Mouse (Mus musculus): ENCODE results near the gene Tasp1. TPM values are rescaled to one million over a fixed set of nuclear protein-coding genes. Genes with fewer than 3 reads are reported as not detected.

Gene Tasp1
- polyA plus RNA-seq, 1 experiment from 2014 or later, result 19.9 TPM

DNA sequence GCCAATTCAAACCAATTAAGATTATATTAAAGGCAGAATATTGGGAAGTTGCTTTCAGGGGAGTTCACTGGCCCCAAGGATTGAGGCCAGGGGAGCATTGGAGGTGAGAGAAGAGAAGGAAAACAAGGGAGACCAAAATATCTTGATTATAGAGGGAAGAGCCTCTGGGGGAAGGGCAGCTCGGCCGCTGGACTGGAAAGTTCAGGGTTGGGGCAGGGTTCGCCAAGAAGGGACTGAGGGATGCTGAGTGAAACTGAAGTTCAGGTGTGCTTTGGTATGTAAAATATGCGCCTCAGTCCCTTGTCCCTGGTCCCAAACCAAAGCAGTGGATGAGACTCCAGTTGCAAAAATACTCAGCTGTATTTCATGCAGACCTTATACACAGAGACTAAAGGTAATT lies 911 bp upstream of the Tasp1 start:
- ATAC-seq (ENCODE audit: low read depth), result no peak
- WGBS, result 62% methylated on average over 4 of the region's 4 CpGs

DNA sequence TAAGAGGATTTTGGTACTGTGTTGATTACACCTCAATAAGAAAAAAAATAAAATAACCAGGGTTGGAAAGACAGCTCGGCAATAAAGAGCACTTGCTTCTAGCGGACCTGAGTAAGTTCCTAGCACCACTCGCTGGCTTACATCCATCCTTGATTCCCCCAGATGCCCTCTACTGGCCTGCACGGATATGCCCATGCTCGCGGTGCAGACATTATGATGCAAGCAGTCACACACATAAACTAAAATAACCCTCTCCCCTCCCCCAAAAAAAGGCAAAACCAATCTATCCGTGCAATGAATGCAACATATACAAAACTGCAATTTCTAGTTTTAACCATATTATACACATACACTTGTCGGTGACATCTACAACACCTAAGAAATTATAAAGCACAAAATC lies 929 bp downstream of the Tasp1 start:
- Histone ChIP-seq H3K4me2 (ENCODE audit: low read depth, low read length) (peak overlapping the region; percentile 89), H3K27ac (replicated peaks; ENCODE audit: low read depth, low read length) (no peak overlapping the region), H3K9ac (ENCODE audit: low read depth, low read length) (peak overlapping the region; percentile 90), H3K9me3 (ENCODE audit: control insufficient read depth, low read length) (0 out of 2 replicates have a peak, but pooled peaks cover 3% of the 10 kb centered on the region), H3K4me1 (ENCODE audit: control insufficient read depth, insufficient read depth, low read length) (peaks cover 4% of the 10 kb centered on the region), H3K27me3 (replicated peaks; ENCODE audit: control insufficient read depth, insufficient read depth, low read length) (no peaks in the 10 kb centered on the region), H3K4me3 (ENCODE audit: low read depth, low read length) (peak overlapping the region; percentile 89), H3K36me3 (ENCODE audit: control insufficient read depth, insufficient read depth, low read length) (no peaks in the 10 kb centered on the region)
- ATAC-seq (ENCODE audit: low read depth) (no peak), DNase-seq (ENCODE audit: low spot score) (no peak)
- WGBS, result 79% methylated on average over 8 of the region's 8 CpGs

More for the DNA sequence above, 911 bp upstream of the Tasp1 start:
- Histone ChIP-seq H3K4me2 (ENCODE audit: low read depth, low read length) (peak overlapping the region; percentile 89), H3K4me3 (ENCODE audit: low read depth, low read length) (peak overlapping the region; percentile 89; the same call in 1 of the 2 replicates), H3K27ac (replicated peaks; ENCODE audit: low read depth, low read length) (no peak overlapping the region), H3K9ac (ENCODE audit: low read depth, low read length) (no peak overlapping the region), H3K27me3 (replicated peaks; ENCODE audit: control insufficient read depth, insufficient read depth, low read length) (no peaks in the 10 kb centered on the region), H3K4me1 (ENCODE audit: control insufficient read depth, insufficient read depth, low read length) (peaks cover 4% of the 10 kb centered on the region), H3K9me3 (ENCODE audit: control insufficient read depth, low read length) (0 out of 2 replicates have a peak, but pooled peaks cover 3% of the 10 kb centered on the region), H3K36me3 (ENCODE audit: control insufficient read depth, insufficient read depth, low read length) (no peaks in the 10 kb centered on the region)
- no peak for DNase-seq (ENCODE audit: low spot score)

DNA sequence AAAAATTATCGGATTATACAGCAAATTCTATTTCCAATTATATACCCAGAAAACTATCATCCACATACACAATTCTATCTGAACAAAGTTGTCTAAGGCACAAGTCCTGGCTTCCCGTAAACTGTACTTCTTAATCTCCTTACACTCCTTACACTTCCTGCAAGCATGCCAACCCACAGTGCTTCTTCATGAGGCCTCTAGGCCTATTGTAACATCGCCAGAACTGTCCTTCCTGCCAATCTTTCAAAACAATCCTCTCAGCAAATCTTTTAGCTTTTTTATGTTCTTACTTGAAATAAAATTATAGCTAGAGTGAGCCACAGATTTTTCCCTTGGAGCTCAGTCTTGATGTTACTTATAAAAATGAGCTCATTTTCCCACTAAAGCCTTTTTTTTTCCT lies 5.1 kb downstream of the Tasp1 start:
- H3K9ac ChIP-seq (ENCODE audit: low read depth, low read length), result no peak overlapping the region
- no peak overlapping the region for H3K4me3 ChIP-seq (ENCODE audit: low read depth, low read length)
- H3K9me3 ChIP-seq (ENCODE audit: control insufficient read depth, low read length), result 0 out of 2 replicates have a peak, but pooled peaks cover 3% of the 10 kb centered on the region
- H3K4me1 ChIP-seq (ENCODE audit: control insufficient read depth, insufficient read depth, low read length), result no peaks in the 10 kb centered on the region
- no peaks in the 10 kb centered on the region for H3K27me3 ChIP-seq (replicated peaks; ENCODE audit: control insufficient read depth, insufficient read depth, low read length)
- DNase-seq (ENCODE audit: low spot score), result no peak
- 83% methylated on average over 3 of the region's 3 CpGs for WGBS
- no peak for ATAC-seq (ENCODE audit: low read depth)
- H3K27ac ChIP-seq (replicated peaks; ENCODE audit: low read depth, low read length), result no peak overlapping the region
- H3K36me3 ChIP-seq (ENCODE audit: control insufficient read depth, insufficient read depth, low read length), result peaks cover 8% of the 10 kb centered on the region
- H3K4me2 ChIP-seq (ENCODE audit: low read depth, low read length), result no peak overlapping the region

DNA sequence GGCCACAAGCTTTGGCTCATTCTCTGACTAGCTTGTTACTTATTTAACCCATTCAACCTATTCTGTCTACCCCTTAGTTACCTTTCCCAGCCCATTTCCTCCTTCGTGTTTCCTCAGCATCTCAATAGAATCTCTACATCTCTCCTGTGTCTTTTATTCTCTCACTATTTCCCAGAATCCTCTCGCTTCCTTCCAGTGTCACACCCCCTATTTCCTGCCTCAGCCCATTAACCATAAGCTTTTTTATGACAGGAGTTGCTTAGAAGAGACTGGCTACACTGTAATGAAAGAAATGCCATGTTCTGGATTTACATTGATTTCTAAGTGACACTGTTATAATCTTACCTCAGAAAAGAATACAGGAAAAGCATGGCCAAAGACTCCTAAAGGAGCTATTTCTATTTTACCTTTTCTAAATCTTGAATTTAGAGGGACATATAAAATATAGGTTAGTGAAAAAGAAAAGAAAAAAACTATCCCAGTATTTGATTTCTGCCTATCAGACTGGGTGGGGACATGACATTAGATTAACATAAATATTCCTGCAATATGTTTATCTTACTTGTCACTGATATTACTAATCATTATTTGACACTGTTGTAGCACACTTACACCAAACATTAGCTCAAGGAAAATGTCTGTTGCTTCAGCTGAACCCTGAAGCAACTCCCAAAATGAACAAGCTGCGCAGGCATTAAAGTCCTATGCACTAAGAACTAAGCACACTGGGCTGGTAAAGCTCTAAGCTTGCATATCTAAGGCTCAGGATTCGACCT lies 6.3 kb downstream of the Tasp1 start:
- H3K27me3 ChIP-seq (replicated peaks; ENCODE audit: control insufficient read depth, insufficient read depth, low read length), result no peaks in the 10 kb centered on the region
- no peak overlapping the region for H3K4me3 ChIP-seq (ENCODE audit: low read depth, low read length)
- WGBS, result 87% methylated on average over 4 of the region's 4 CpGs
- H3K4me1 ChIP-seq (ENCODE audit: control insufficient read depth, insufficient read depth, low read length), result no peaks in the 10 kb centered on the region
- no peak overlapping the region for H3K9ac ChIP-seq (ENCODE audit: low read depth, low read length)
- H3K4me2 ChIP-seq (ENCODE audit: low read depth, low read length), result no peak overlapping the region
- ATAC-seq (ENCODE audit: low read depth), result no peak
- no peak for DNase-seq (ENCODE audit: low spot score)
- no peak overlapping the region for H3K27ac ChIP-seq (replicated peaks; ENCODE audit: low read depth, low read length)
- H3K36me3 ChIP-seq (ENCODE audit: control insufficient read depth, insufficient read depth, low read length), result peaks cover 16% of the 10 kb centered on the region
- H3K9me3 ChIP-seq (ENCODE audit: control insufficient read depth, low read length), result 0 out of 2 replicates have a peak, but pooled peaks cover 3% of the 10 kb centered on the region

DNA sequence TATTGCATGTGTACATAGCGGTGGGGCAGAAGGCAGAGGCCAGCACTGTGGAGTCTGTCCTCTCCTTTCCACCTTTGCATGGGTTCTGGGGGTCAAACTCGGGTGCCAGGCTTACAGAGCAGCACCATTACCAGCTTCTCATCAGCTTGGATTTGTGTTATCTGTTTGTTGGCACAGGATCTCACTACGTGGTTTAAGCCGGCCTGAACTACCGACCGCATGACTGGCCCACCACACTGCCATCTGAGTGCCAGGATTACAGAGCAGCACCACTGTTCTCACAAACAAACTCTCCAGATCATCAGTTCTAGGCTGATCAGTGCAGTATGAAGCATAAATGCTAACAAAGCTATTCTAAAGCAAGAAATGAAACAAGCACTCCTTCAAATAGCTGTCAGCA lies 8.5 kb downstream of the Tasp1 start:
- DNase-seq (ENCODE audit: low spot score), result no peak
- ATAC-seq (ENCODE audit: low read depth), result no peak
- H3K9ac ChIP-seq (ENCODE audit: low read depth, low read length), result no peak overlapping the region
- H3K4me3 ChIP-seq (ENCODE audit: low read depth, low read length), result no peak overlapping the region
- H3K27ac ChIP-seq (replicated peaks; ENCODE audit: low read depth, low read length), result no peak overlapping the region
- 89% methylated on average over 6 of the region's 6 CpGs for WGBS
- H3K9me3 ChIP-seq (ENCODE audit: control insufficient read depth, low read length), result no peaks in the 10 kb centered on the region
- peaks cover 37% of the 10 kb centered on the region for H3K36me3 ChIP-seq (ENCODE audit: control insufficient read depth, insufficient read depth, low read length)
- H3K27me3 ChIP-seq (replicated peaks; ENCODE audit: control insufficient read depth, insufficient read depth, low read length), result no peaks in the 10 kb centered on the region
- no peak overlapping the region for H3K4me2 ChIP-seq (ENCODE audit: low read depth, low read length)
- H3K4me1 ChIP-seq (ENCODE audit: control insufficient read depth, insufficient read depth, low read length), result no peaks in the 10 kb centered on the region

DNA sequence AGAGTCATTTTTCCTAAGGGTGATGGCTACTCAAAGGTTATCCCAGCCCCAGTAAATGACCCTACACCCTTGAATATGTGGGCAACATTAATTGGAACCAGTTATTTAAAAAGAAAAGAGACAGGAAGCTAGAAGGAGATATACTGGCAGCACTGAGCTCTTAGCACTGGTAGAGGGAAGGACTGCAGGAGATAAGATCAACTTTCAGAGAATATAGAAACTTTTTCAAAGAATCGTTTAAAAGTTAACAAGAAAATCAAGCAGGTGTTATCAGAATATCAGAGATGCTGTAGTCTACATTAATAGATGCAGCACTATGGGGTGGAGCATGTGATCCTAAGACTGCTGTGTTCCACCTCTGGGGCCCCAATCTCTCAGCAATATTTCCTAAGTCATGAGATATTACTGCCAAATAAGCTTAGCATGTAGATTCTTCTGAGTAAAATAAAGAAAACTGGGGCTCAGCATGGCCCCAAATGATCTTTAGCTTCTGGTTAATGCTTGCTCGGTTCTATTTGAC lies 14.9 kb downstream of the Tasp1 start:
- Histone ChIP-seq H3K4me1 (ENCODE audit: control insufficient read depth, insufficient read depth, low read length) (no peaks in the 10 kb centered on the region), H3K4me2 (ENCODE audit: low read depth, low read length) (no peak overlapping the region), H3K9me3 (ENCODE audit: control insufficient read depth, low read length) (no peaks in the 10 kb centered on the region), H3K4me3 (ENCODE audit: low read depth, low read length) (no peak overlapping the region), H3K9ac (ENCODE audit: low read depth, low read length) (no peak overlapping the region), H3K36me3 (ENCODE audit: control insufficient read depth, insufficient read depth, low read length) (peaks cover 92% of the 10 kb centered on the region), H3K27me3 (replicated peaks; ENCODE audit: control insufficient read depth, insufficient read depth, low read length) (no peaks in the 10 kb centered on the region), H3K27ac (replicated peaks; ENCODE audit: low read depth, low read length) (no peak overlapping the region)
- no peak for ATAC-seq (ENCODE audit: low read depth)
- no peak for DNase-seq (ENCODE audit: low spot score)
- 90% methylated on average over 2 of the region's 2 CpGs for WGBS

DNA sequence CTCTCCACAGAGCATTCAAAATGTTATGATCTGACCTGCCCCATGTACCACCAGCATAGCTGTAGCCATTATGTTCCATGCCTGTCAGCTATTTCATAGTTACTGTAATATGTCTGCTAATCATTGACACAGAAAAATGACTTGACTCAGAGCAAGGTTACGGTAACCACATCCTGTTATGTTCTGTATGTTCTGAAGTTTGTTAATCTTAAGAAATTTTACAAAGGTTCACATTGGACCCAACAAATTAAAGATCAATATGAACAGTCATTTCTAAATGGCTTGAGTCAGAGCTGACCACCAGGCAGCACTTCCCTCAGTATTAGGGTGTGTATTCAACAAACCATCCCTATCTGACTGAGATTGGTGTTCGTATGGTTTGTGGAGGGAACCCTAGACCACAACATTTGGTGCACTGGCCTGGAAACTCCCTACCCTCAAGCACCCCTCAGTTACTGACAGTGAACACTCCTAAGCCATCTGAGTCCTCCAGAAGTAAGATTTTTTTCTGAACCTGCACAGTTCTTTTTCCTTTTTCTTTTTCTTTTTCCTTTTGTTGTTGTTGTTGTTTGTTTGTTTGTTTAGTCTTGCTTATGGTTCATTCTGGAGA lies 24.0 kb downstream of the Tasp1 start:
- WGBS, result 98% methylated on average over 2 of the region's 2 CpGs
- DNase-seq (ENCODE audit: low spot score) (no peak), ATAC-seq (ENCODE audit: low read depth) (no peak)
- Histone ChIP-seq H3K9me3 (ENCODE audit: control insufficient read depth, low read length) (no peaks in the 10 kb centered on the region), H3K4me1 (ENCODE audit: control insufficient read depth, insufficient read depth, low read length) (no peaks in the 10 kb centered on the region), H3K27ac (replicated peaks; ENCODE audit: low read depth, low read length) (no peak overlapping the region), H3K4me2 (ENCODE audit: low read depth, low read length) (no peak overlapping the region), H3K9ac (ENCODE audit: low read depth, low read length) (no peak overlapping the region), H3K27me3 (replicated peaks; ENCODE audit: control insufficient read depth, insufficient read depth, low read length) (no peaks in the 10 kb centered on the region), H3K4me3 (ENCODE audit: low read depth, low read length) (no peak overlapping the region), H3K36me3 (ENCODE audit: control insufficient read depth, insufficient read depth, low read length) (peaks cover 25% of the 10 kb centered on the region)

DNA sequence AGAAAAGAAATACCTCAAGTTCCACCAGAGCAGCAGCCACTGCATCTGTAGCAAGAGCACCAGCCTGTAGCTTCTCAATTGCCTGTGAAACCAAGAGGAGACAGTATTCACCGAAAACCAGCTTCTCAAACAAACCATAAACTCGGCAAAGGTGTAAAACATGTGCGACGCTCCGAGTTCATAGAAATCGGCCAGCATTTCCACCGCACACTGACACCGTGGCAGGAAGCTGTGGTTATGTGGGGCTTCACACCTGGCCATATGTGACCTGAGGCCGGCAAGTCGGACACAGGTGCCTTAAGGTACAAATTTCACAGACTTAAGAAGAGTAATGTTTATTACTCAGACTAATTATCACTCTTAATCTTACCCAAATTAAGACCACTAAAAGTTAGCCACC lies 24.5 kb downstream of the Tasp1 start:
- DNase-seq (ENCODE audit: low spot score), result no peak
- H3K36me3 ChIP-seq (ENCODE audit: control insufficient read depth, insufficient read depth, low read length), result peaks cover 21% of the 10 kb centered on the region; the same call in 1 of the 2 replicates
- no peak overlapping the region for H3K9ac ChIP-seq (ENCODE audit: low read depth, low read length)
- H3K27ac ChIP-seq (replicated peaks; ENCODE audit: low read depth, low read length), result no peak overlapping the region
- no peak for ATAC-seq (ENCODE audit: low read depth)
- H3K27me3 ChIP-seq (replicated peaks; ENCODE audit: control insufficient read depth, insufficient read depth, low read length), result no peaks in the 10 kb centered on the region
- no peaks in the 10 kb centered on the region for H3K4me1 ChIP-seq (ENCODE audit: control insufficient read depth, insufficient read depth, low read length)
- no peak overlapping the region for H3K4me2 ChIP-seq (ENCODE audit: low read depth, low read length)
- H3K4me3 ChIP-seq (ENCODE audit: low read depth, low read length), result no peak overlapping the region
- 95% methylated on average over 10 of the region's 10 CpGs for WGBS
- no peaks in the 10 kb centered on the region for H3K9me3 ChIP-seq (ENCODE audit: control insufficient read depth, low read length)

Data from embryonic facial prominence, embryonic 14.5 days (tissue).